Mouse (Mus musculus) left cerebral cortex, adult 2 months (tissue): ENCODE data around the gene Zbtb3. TPM values are rescaled to one million over a fixed set of nuclear protein-coding genes. Genes with fewer than 3 reads are reported as not detected.
A peak's percentile ranks its signal among the peaks of the same experiment; 100 is the strongest.

Experiments used
- DNase-seq, 2 experiments: peaks; one replicate each; pipeline ENCODE4 v3.0.0; 2021 to 2022; ENCODE audit warnings: low spot score in 2 of 2, mixed read lengths in 1 of 2; ENCODE audit errors: extremely low spot score in 1 of 2
- H3K27ac ChIP-seq: fragments of 200-600 bp; 2 replicates; pipeline ENCODE4 v1.8.1; 2022
- H3K4me3 ChIP-seq: fragments of 200-600 bp; 2 replicates; pipeline ENCODE4 v1.8.1; 2022
- CTCF ChIP-seq: fragments of 200-600 bp; IDR thresholded peaks from 2 replicates; pipeline ENCODE4 v1.8.1; 2022; ENCODE audit warnings: antibody characterized with exemption, mild to moderate bottlenecking, moderate library complexity
- intact Hi-C: fragments of 180-260 bp; cut with DNase I; formaldehyde crosslinking; loops from one replicate; pipeline ENCODE4 v1.15.1; 2025
- total RNA-seq, 2 experiments: library from RNA; stranded (reverse); gene quantifications; 2 replicates each; pipeline ENCODE4 v1.2.3; 2021

The Zbtb3 gene
- total RNA-seq, 2 experiments from 2014 or later, result 5.3 to 6.7 TPM

- DNase-seq, result peak; percentile 94 to 96
- no peak; the same call in 1 of the 2 replicates for TF ChIP-seq CTCF
- peak within 1 kb of the TSS; percentile 97 for H3K27ac ChIP-seq
- H3K4me3 ChIP-seq, result peak within 1 kb of the TSS; percentile 80
- intact Hi-C loops, result loop anchor here (1.0 to 2.0 kb wide), 2 partner anchors 17 to 45 kb away; partner anchors contain the start of genes Nxf1 and Ttc9c
Measured at GRCm38 (mm10) chr19:8774086-8774835, 28.1 kb upstream of the Zbtb3 start, which contains the start of gene Tmem179b. Tmem179b (minus strand) TSS chr19:8774467.

- Histone ChIP-seq H3K4me3 (peak overlapping the region; percentile 80), H3K27ac (peak overlapping the region; percentile 97)
- DNase-seq, result no peak
- intact Hi-C loops, result loop anchor here (1.0 to 2.0 kb wide), 2 partner anchors 18 to 44 kb away; partner anchors contain the start of genes Nxf1 and Ttc9c
- no peak for TF ChIP-seq CTCF
Measured at GRCm38 (mm10) chr19:8774951-8775421, 27.4 kb upstream of the Zbtb3 start.

- H3K27ac ChIP-seq, result peak within 1 kb of the TSS; percentile 54; the same call in 1 of the 2 replicates
- peak within 1 kb of the TSS; percentile 57 for H3K4me3 ChIP-seq
- DNase-seq, result peak; percentile 84 to 92
- intact Hi-C loops, result no loop called here
- peak; percentile 56 for TF ChIP-seq CTCF
Measured at GRCm38 (mm10) chr19:8786008-8786781, 16.2 kb upstream of the Zbtb3 start, which contains the start of gene Taf6l. Taf6l (minus strand) TSS chr19:8786417.

- no peak for DNase-seq
- intact Hi-C loops, result no loop called here
- Histone ChIP-seq H3K27ac (peak overlapping the region; percentile 86), H3K4me3 (no peak overlapping the region)
- no peak for TF ChIP-seq CTCF
Measured at GRCm38 (mm10) chr19:8788521-8788920, 13.8 kb upstream of the Zbtb3 start.

- Histone ChIP-seq H3K4me3 (no peak overlapping the region), H3K27ac (peak overlapping the region; percentile 86)
- no peak for DNase-seq
- intact Hi-C loops, result no loop called here
- TF ChIP-seq CTCF, result no peak
Measured at GRCm38 (mm10) chr19:8789171-8789570, 13.2 kb upstream of the Zbtb3 start.

GRCm38 (mm10) chr19:8790171-8790570 lies 12.2 kb upstream of the Zbtb3 start:
- Histone ChIP-seq H3K4me3 (no peak overlapping the region), H3K27ac (peak overlapping the region; percentile 86)
- DNase-seq, result no peak
- TF ChIP-seq CTCF, result no peak
- intact Hi-C loops, result no loop called here

- peak; percentile 84 to 90 for DNase-seq
- intact Hi-C loops, result loop anchor here (1.0 kb wide), 1 partner anchor 21 kb away; the partner anchor contains the start of gene Ttc9c
- Histone ChIP-seq H3K4me3 (peak within 1 kb of the TSS; percentile 70), H3K27ac (peak within 1 kb of the TSS; percentile 86)
- TF ChIP-seq CTCF, result no peak
Measured at GRCm38 (mm10) chr19:8798264-8798946, 4.0 kb upstream of the Zbtb3 start, which contains the start of gene Polr2g. Polr2g (minus strand) TSS chr19:8798577.

GRCm38 (mm10) chr19:8798947-8799315 lies 3.4 kb upstream of the Zbtb3 start:
- H3K4me3 ChIP-seq, result peak overlapping the region; percentile 70
- peak overlapping the region; percentile 69 for H3K27ac ChIP-seq
- no peak; the same call in 1 of the 2 replicates for TF ChIP-seq CTCF
- intact Hi-C loops, result loop anchor here (1.0 kb wide), 1 partner anchor 20 kb away; the partner anchor contains the start of gene Ttc9c
- no peak for DNase-seq

GRCm38 (mm10) chr19:8803204-8803780 lies 937 bp downstream of the Zbtb3 start:
- no peak overlapping the region for H3K4me3 ChIP-seq
- TF ChIP-seq CTCF, result no peak
- intact Hi-C loops, result no loop called here
- H3K27ac ChIP-seq, result no peak overlapping the region
- no peak for DNase-seq

- TF ChIP-seq CTCF, result no peak
- intact Hi-C loops, result no loop called here
- Histone ChIP-seq H3K27ac (no peak overlapping the region), H3K4me3 (no peak overlapping the region)
- no peak for DNase-seq
Measured at GRCm38 (mm10) chr19:8803879-8804660, 1.7 kb downstream of the Zbtb3 start.
